Mouse (Mus musculus) ES-E14 (cell line): ENCODE data around the gene Rnls.
A peak's percentile ranks its signal among the peaks of the same experiment; 100 is the strongest.

Experiments
- CHD2 ChIP-seq: IDR thresholded peaks from 2 replicates; pipeline ENCODE4 v1.6.1; 2014; ENCODE audit warnings: mild to moderate bottlenecking, low read depth, low read length, inconsistent platforms
- HCFC1 ChIP-seq: IDR thresholded peaks from 2 replicates; pipeline ENCODE4 v1.6.1; 2012; ENCODE audit warnings: low read length, inconsistent platforms, borderline replicate concordance; ENCODE audit not compliant: insufficient read depth
- ZC3H11A ChIP-seq: IDR thresholded peaks from 2 replicates; pipeline ENCODE4 v1.6.1; 2012; ENCODE audit warnings: low read depth, mild to moderate bottlenecking, inconsistent platforms, low read length, borderline replicate concordance
- ZNF384 ChIP-seq: IDR thresholded peaks from 2 replicates; pipeline ENCODE4 v1.6.1; 2012; ENCODE audit warnings: low read depth, low read length, inconsistent platforms

GRCm38 (mm10) chr19:33118898-33119297 is 273.2 kb downstream of the Rnls start:
- TF ChIP-seq ZNF384 (no peak), HCFC1 (no peak), ZC3H11A (peak; percentile 29; the same call in 1 of the 2 replicates), CHD2 (no peak)
